Mouse (Mus musculus) ES-E14 (cell line): ENCODE data around the gene Cptp. TPM values are rescaled to one million over a fixed set of nuclear protein-coding genes. Genes with fewer than 3 reads are reported as not detected.

Source experiments
- DNase-seq: peaks from one replicate; pipeline ENCODE4 v3.0.0-alpha.2; 2013; ENCODE audit warnings: low read depth, low spot score
- H3K27ac ChIP-seq: 2 replicates; pipeline ENCODE4 v1.5.1; 2012; ENCODE audit warnings: low read depth, mild to moderate bottlenecking, low read length, moderate library complexity, mixed read lengths; ENCODE audit not compliant: poor library complexity, insufficient read depth, severe bottlenecking
- H3K36me3 ChIP-seq: 2 replicates; pipeline ENCODE4 v1.6.1; 2012; ENCODE audit warnings: mild to moderate bottlenecking, low read length, moderate library complexity, mixed read lengths; ENCODE audit not compliant: control insufficient read depth, poor library complexity, insufficient read depth, severe bottlenecking
- H3K4me1 ChIP-seq, 2 experiments: fragments of 150-350 bp in 1 of 2; sonication (generic) in 1 of 2; 2 replicates each; pipeline ENCODE4 v1.6.1; 2012; ENCODE audit warnings: low read length in 2 of 2, mild to moderate bottlenecking in 1 of 2, mixed read lengths in 1 of 2; ENCODE audit not compliant: control insufficient read depth in 2 of 2, insufficient read depth in 2 of 2, poor library complexity in 1 of 2
- H3K4me3 ChIP-seq, 2 experiments: fragments of 150-350 bp in 1 of 2; sonication (generic) in 1 of 2; 2 replicates each; pipeline ENCODE4 v1.5.1; 2012; ENCODE audit warnings: low read length in 2 of 2, low read depth in 1 of 2, mild to moderate bottlenecking in 1 of 2, mixed read lengths in 1 of 2; ENCODE audit not compliant: insufficient read depth in 1 of 2, poor library complexity in 1 of 2, severe bottlenecking in 1 of 2
- H3K9ac ChIP-seq: 2 replicates; pipeline ENCODE4 v1.6.1; 2012; ENCODE audit warnings: low read depth, mild to moderate bottlenecking, low read length, mixed read lengths; ENCODE audit not compliant: poor library complexity, insufficient read depth, severe bottlenecking
- H3K9me3 ChIP-seq: fragments of 150-350 bp; sonication (generic); 2 replicates; pipeline ENCODE4 v1.6.1; 2012; ENCODE audit warnings: low read depth, mild to moderate bottlenecking, low read length; ENCODE audit not compliant: control insufficient read depth, insufficient read depth
- CHD2 ChIP-seq: IDR thresholded peaks from 2 replicates; pipeline ENCODE4 v1.6.1; 2014; ENCODE audit warnings: mild to moderate bottlenecking, low read depth, low read length, inconsistent platforms
- HCFC1 ChIP-seq: IDR thresholded peaks from 2 replicates; pipeline ENCODE4 v1.6.1; 2012; ENCODE audit warnings: low read length, inconsistent platforms, borderline replicate concordance; ENCODE audit not compliant: insufficient read depth
- MAFK ChIP-seq: IDR thresholded peaks from 2 replicates; pipeline ENCODE4 v1.6.1; 2014; ENCODE audit warnings: mild to moderate bottlenecking, low read depth, low read length, inconsistent platforms; ENCODE audit not compliant: insufficient read depth
- ZC3H11A ChIP-seq: IDR thresholded peaks from 2 replicates; pipeline ENCODE4 v1.6.1; 2012; ENCODE audit warnings: low read depth, mild to moderate bottlenecking, inconsistent platforms, low read length, borderline replicate concordance
- ZNF384 ChIP-seq: IDR thresholded peaks from 2 replicates; pipeline ENCODE4 v1.6.1; 2012; ENCODE audit warnings: low read depth, low read length, inconsistent platforms
- in situ Hi-C, 2 experiments: fragments of 600-800 bp; cut with MboI; formaldehyde crosslinking; loops; one replicate each; pipeline ENCODE4 v1.15.1; 2025; ENCODE audit warnings: low sequenced_read_pairs in 2 of 2, inconsistent platforms in 1 of 2; ENCODE audit not compliant: unreplicated experiment in 2 of 2
- total RNA-seq: library from RNA; depleted of rRNA; stranded (reverse); fragments of 300-350 nt; gene quantifications from 2 replicates; pipeline ENCODE4 v1.2.3, GENCODE M21; 2012

Gene Cptp
- total RNA-seq, 1 experiment: 10.1 TPM

DNA sequence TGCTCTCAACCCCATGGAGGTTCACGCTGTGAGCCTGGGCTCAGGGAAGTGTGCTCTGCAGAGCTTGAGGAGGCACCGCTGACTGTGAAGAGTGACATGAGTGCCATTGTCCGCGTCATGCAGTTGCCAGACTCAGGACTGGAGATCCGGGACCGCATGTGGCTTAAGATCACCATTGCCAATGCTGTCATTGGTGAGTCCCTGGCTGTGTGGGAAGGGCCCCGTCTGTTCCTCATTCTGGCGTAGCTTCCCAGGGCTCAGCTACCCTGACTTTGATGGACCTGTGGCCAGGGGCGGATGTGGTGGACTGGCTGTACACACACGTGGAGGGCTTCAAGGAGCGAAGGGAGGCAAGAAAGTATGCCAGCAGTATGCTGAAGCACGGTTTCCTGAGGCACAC is 13.2 kb downstream of the Cptp start:
- Histone ChIP-seq H3K4me3 (no peak overlapping the region), H3K27ac (no peak overlapping the region), H3K9me3 (no peaks in the 10 kb centered on the region), H3K4me1 (no peaks in the 10 kb centered on the region; a peak in 1 of 4 replicates), H3K9ac (no peak overlapping the region), H3K36me3 (peaks cover 35% of the 10 kb centered on the region; the same call in 1 of the 2 replicates)
- TF ChIP-seq MAFK: no peak
- TF ChIP-seq ZC3H11A: no peak
- no peak for TF ChIP-seq HCFC1
- no peak for DNase-seq
- in situ Hi-C loops: no loop called here

GRCm38 (mm10) chr4:155854991-155855390 is 14.2 kb downstream of the Cptp start:
- no peak overlapping the region for H3K27ac ChIP-seq
- H3K4me1 ChIP-seq: no peaks in the 10 kb centered on the region; a peak in 1 of 4 replicates
- in situ Hi-C loops: no loop called here
- no peak for DNase-seq
- H3K9me3 ChIP-seq: no peaks in the 10 kb centered on the region
- H3K36me3 ChIP-seq: peaks cover 28% of the 10 kb centered on the region; the same call in 1 of the 2 replicates
- H3K9ac ChIP-seq: no peak overlapping the region
- TF ChIP-seq MAFK: no peak
- TF ChIP-seq HCFC1: no peak
- no peak for TF ChIP-seq CHD2
- TF ChIP-seq ZNF384: no peak
- TF ChIP-seq ZC3H11A: no peak
- H3K4me3 ChIP-seq: no peak overlapping the region

DNA sequence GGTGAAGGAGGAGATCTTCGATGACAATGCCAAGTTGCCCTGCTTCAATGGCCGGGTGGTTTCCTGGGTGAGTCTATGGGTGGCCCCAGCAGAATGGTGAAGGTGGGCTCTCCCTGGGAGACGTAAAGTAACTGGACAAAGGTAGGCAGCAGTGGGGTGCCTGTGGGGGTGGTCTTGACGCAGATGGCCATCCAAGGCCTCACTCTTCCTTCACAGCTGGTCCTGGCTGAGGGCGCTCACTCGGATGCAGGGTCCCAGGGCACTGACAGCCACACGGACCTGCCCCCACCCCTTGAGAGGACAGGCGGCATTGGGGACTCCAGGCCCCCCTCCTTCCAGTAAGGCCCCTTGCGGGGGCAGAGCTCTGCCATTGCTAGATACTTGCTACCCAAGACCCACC is 15.8 kb downstream of the Cptp start:
- no peak for DNase-seq
- H3K36me3 ChIP-seq: peaks cover 21% of the 10 kb centered on the region; the same call in 1 of the 2 replicates

GRCm38 (mm10) chr4:155851951-155852411 is 17.3 kb downstream of the Cptp start:
- Histone ChIP-seq H3K9ac (no peak overlapping the region), H3K4me3 (no peak overlapping the region), H3K36me3 (peaks cover 19% of the 10 kb centered on the region; the same call in 1 of the 2 replicates), H3K4me1 (peaks cover 5 to 6% of the 10 kb centered on the region in 2 experiments; a peak in 2 of 4 replicates), H3K9me3 (no peaks in the 10 kb centered on the region), H3K27ac (no peak overlapping the region)
- no peak for TF ChIP-seq ZNF384
- no peak for TF ChIP-seq CHD2
- no peak for TF ChIP-seq ZC3H11A
- no peak for TF ChIP-seq HCFC1
- TF ChIP-seq MAFK: no peak
- DNase-seq: no peak
- in situ Hi-C loops: no loop called here

More for the DNA sequence above, 15.8 kb downstream of the Cptp start:
- H3K27ac ChIP-seq: no peak overlapping the region
- no peaks in the 10 kb centered on the region for H3K9me3 ChIP-seq
- H3K9ac ChIP-seq: no peak overlapping the region
- TF ChIP-seq ZC3H11A (no peak), ZNF384 (no peak), HCFC1 (no peak)
- in situ Hi-C loops: no loop called here
- H3K4me3 ChIP-seq: no peak overlapping the region
- H3K4me1 ChIP-seq: peaks cover 3% of the 10 kb centered on the region in 2 experiments; a peak in 2 of 4 replicates

- no peak for DNase-seq
- peaks cover 5 to 9% of the 10 kb centered on the region in 2 experiments; a peak in 3 of 4 replicates for H3K4me1 ChIP-seq
- in situ Hi-C loops: no loop called here
- no peak overlapping the region for H3K27ac ChIP-seq
- TF ChIP-seq MAFK (no peak), HCFC1 (no peak), ZNF384 (no peak), CHD2 (no peak)
- no peaks in the 10 kb centered on the region for H3K9me3 ChIP-seq
- no peak overlapping the region for H3K4me3 ChIP-seq
- H3K36me3 ChIP-seq: peaks cover 14% of the 10 kb centered on the region; the same call in 1 of the 2 replicates
- H3K9ac ChIP-seq: no peak overlapping the region
These were observed 17.9 kb downstream of the Cptp start for GRCm38 (mm10) chr4:155851368-155851767.
